Mouse (Mus musculus) small intestine, adult 2 months (tissue): ENCODE results near the gene Arl3.

ENCODE experiments used
- CTCF ChIP-seq: fragments of 200-500 bp; IDR thresholded peaks from 2 replicates; pipeline ENCODE4 v1.5.1; 2012; ENCODE audit warnings: low read depth, mild to moderate bottlenecking, control low read depth, inconsistent platforms, low read length, moderate library complexity, mixed read lengths; ENCODE audit not compliant: insufficient replicate concordance, insufficient read length; ENCODE audit errors: extremely low read depth
- POLR2A ChIP-seq: fragments of 200-500 bp; IDR thresholded peaks from 2 replicates; pipeline ENCODE4 v1.6.1; 2012; ENCODE audit warnings: low read depth, mild to moderate bottlenecking, control low read depth, inconsistent platforms, low read length, moderate library complexity

GRCm38 (mm10) chr19:46521698-46522097, 51.3 kb downstream of the Arl3 start:
- TF ChIP-seq CTCF (no peak), POLR2A (no peak)
